8 mouse cellular contexts compared by ENCODE assay signal in genomic region chr12:111848300-111848798, GRCm38 (mm10). TPM values are rescaled to one million over a fixed set of nuclear protein-coding genes. Genes with fewer than 3 reads are reported as not detected.
DNase-seq lines count a peak whose midpoint lies in the region; ATAC-seq lines count a peak whose summit lies in the region.

No protein-coding gene starts in this region.

- peaks cover 8% of the 10 kb centered on the region for H3K36me3 ChIP-seq in heart, embryonic 12.5 days

- ATAC-seq in frontal cortex, adult (ENCODE audit: low TSS enrichment): 0 out of 2 replicates have a peak, but pooled peaks have one; percentile 39
- ATAC-seq in heart, embryonic 12.5 days (ENCODE audit: insufficient number of reproducible peaks, low FRiP score): peak; percentile 33; the same call in 1 of the 2 replicates

- WGBS in heart, embryonic 12.5 days: 53% methylated on average over 9 of the region's 9 CpGs

- H3K4me2 ChIP-seq in heart, embryonic 12.5 days: no peak overlapping the region

- no peaks in the 10 kb centered on the region for H3K27me3 ChIP-seq in heart, embryonic 12.5 days (replicated peaks)

- DNase-seq in frontal cortex, postnatal 10 days (ENCODE audit: low spot score in 2 of 2): no peak
- DNase-seq in 3134 (ENCODE audit: extremely low read depth, insufficient read length, low spot score): peak; percentile 49
- peak; percentile 54 for DNase-seq in cerebellum, adult 11-12 months
- no peak for DNase-seq in right cerebral cortex, adult 2 months (ENCODE audit: low spot score in 2 of 2)
- DNase-seq in layer of hippocampus, adult 8-10 months (ENCODE audit: low spot score in 2 of 2): no peak
- no peak for DNase-seq in kidney, postnatal 4 days

- peaks cover 12% of the 10 kb centered on the region for H3K4me1 ChIP-seq in heart, embryonic 12.5 days (replicated peaks)

- peak overlapping the region; percentile 48 for H3K27ac ChIP-seq in heart, embryonic 12.5 days (ENCODE audit: poor library complexity, severe bottlenecking)

- no peak overlapping the region for H3K4me3 ChIP-seq in heart, embryonic 12.5 days

- no peaks in the 10 kb centered on the region for H3K9me3 ChIP-seq in heart, embryonic 12.5 days (replicated peaks)

- H3K9ac ChIP-seq in heart, embryonic 12.5 days: 0 out of 2 replicates have a peak overlapping the region, but pooled peaks have one; percentile 36

RNA-seq across cellular contexts. Expression of gene Zfyve21, which starts 34.4 kb away (rescaled TPM):
- 70.6 and 71.9 TPM in 2 replicates for polyA plus RNA-seq in heart, embryonic 12.5 days (2016; fragmentation: Nextera tagmentation; extraction: Ambion mirVana)
- total RNA-seq in layer of hippocampus, adult 8-10 months (2022): 10 to 100 TPM; 21.5 to 26.5 (median 23.9) TPM

RNA-seq across cellular contexts. Expression of gene Xrcc3, which starts 34.7 kb away (rescaled TPM):
- polyA plus RNA-seq in heart, embryonic 12.5 days (2016; fragmentation: Nextera tagmentation; extraction: Ambion mirVana): 6.1 and 8.1 TPM in 2 replicates
- total RNA-seq in layer of hippocampus, adult 8-10 months (2022): 1 to 10 TPM; 3.7 to 5.2 (median 4.5) TPM

RNA-seq across cellular contexts. Expression of gene Ppp1r13b, which starts 59.6 kb away (rescaled TPM):
- polyA plus RNA-seq in heart, embryonic 12.5 days (2016; fragmentation: Nextera tagmentation; extraction: Ambion mirVana): 17.9 and 19.8 TPM in 2 replicates
- 10 to 100 TPM; 72.0 to 91.8 (median 79.2) TPM for total RNA-seq in layer of hippocampus, adult 8-10 months (2022)

Comparison
In these comparisons a context has a peak if more than half of its experiments do, and no peak if none do; other contexts are left out.
1. DNase-seq: peak in 3134 (single experiment) and cerebellum, adult 11-12 months (single experiment); none in frontal cortex, postnatal 10 days (0 of 2), right cerebral cortex, adult 2 months (0 of 2), layer of hippocampus, adult 8-10 months (0 of 2) and kidney, postnatal 4 days (0 of 2).